Mouse (Mus musculus) brain, adult 2 months (tissue): Measurements from ENCODE around the gene Limd1.

Source experiments
- DNase-seq: peaks from one replicate; pipeline ENCODE4 v3.0.0; 2011; ENCODE audit warnings: low read depth, low spot score

The Limd1 gene

GRCm38 (mm10) chr9:123483598-123483997, 5.1 kb downstream of the Limd1 start:
- no peak for DNase-seq

- DNase-seq = no peak
Measured at GRCm38 (mm10) chr9:123484830-123485229, 6.3 kb downstream of the Limd1 start.

- no peak for DNase-seq
Measured at GRCm38 (mm10) chr9:123485561-123485960, 7.1 kb downstream of the Limd1 start.

GRCm38 (mm10) chr9:123486635-123487034, 8.1 kb downstream of the Limd1 start:
- no peak for DNase-seq

- DNase-seq = no peak
Measured at GRCm38 (mm10) chr9:123489073-123489472, 10.6 kb downstream of the Limd1 start.

- DNase-seq = no peak
Measured at GRCm38 (mm10) chr9:123489727-123490343, 11.3 kb downstream of the Limd1 start.

GRCm38 (mm10) chr9:123490930-123491329, 12.4 kb downstream of the Limd1 start:
- no peak for DNase-seq

- peak; percentile 72 for DNase-seq
Measured at GRCm38 (mm10) chr9:123491917-123492585, 13.5 kb downstream of the Limd1 start.

GRCm38 (mm10) chr9:123496665-123497064, 18.2 kb downstream of the Limd1 start:
- DNase-seq = no peak

GRCm38 (mm10) chr9:123497906-123498305, 19.4 kb downstream of the Limd1 start:
- DNase-seq = no peak

- DNase-seq = no peak
Measured at GRCm38 (mm10) chr9:123500480-123500879, 22.0 kb downstream of the Limd1 start.

- peak; percentile 82 for DNase-seq
Measured at GRCm38 (mm10) chr9:123503171-123503834, 24.8 kb downstream of the Limd1 start.

GRCm38 (mm10) chr9:123504325-123504724, 25.8 kb downstream of the Limd1 start:
- DNase-seq = peak; percentile 87

- DNase-seq = no peak
Measured at GRCm38 (mm10) chr9:123505598-123505997, 27.1 kb downstream of the Limd1 start.

GRCm38 (mm10) chr9:123506270-123507146, 28.0 kb downstream of the Limd1 start:
- DNase-seq = no peak

GRCm38 (mm10) chr9:123507380-123507779, 28.9 kb downstream of the Limd1 start:
- peak; percentile 45 for DNase-seq

GRCm38 (mm10) chr9:123508986-123509385, 30.5 kb downstream of the Limd1 start:
- DNase-seq = no peak

- peak; percentile 83 for DNase-seq
Measured at GRCm38 (mm10) chr9:123509638-123510604, 31.4 kb downstream of the Limd1 start.

- DNase-seq = no peak
Measured at GRCm38 (mm10) chr9:123510926-123511325, 32.4 kb downstream of the Limd1 start.

GRCm38 (mm10) chr9:123512482-123512881, 34.0 kb downstream of the Limd1 start:
- DNase-seq = peak; percentile 58

GRCm38 (mm10) chr9:123515087-123515486, 36.6 kb downstream of the Limd1 start:
- DNase-seq = no peak
